Mouse (Mus musculus): ENCODE results near the gene Arhgap10. TPM values are rescaled to one million over a fixed set of nuclear protein-coding genes. Genes with fewer than 3 reads are reported as not detected.
A peak's percentile ranks its signal among the peaks of the same experiment; 100 is the strongest.

The Arhgap10 gene
- total RNA-seq (2012; rRNA removed): 5.2 and 5.9 TPM in 2 replicates
- 2.7 and 3.1 TPM in 2 replicates for total RNA-seq (2014; rRNA removed)
- 3.9 and 4.8 TPM in 2 replicates for polyA plus RNA-seq (2012; ENCODE audit: insufficient read length, low read depth)

DNA sequence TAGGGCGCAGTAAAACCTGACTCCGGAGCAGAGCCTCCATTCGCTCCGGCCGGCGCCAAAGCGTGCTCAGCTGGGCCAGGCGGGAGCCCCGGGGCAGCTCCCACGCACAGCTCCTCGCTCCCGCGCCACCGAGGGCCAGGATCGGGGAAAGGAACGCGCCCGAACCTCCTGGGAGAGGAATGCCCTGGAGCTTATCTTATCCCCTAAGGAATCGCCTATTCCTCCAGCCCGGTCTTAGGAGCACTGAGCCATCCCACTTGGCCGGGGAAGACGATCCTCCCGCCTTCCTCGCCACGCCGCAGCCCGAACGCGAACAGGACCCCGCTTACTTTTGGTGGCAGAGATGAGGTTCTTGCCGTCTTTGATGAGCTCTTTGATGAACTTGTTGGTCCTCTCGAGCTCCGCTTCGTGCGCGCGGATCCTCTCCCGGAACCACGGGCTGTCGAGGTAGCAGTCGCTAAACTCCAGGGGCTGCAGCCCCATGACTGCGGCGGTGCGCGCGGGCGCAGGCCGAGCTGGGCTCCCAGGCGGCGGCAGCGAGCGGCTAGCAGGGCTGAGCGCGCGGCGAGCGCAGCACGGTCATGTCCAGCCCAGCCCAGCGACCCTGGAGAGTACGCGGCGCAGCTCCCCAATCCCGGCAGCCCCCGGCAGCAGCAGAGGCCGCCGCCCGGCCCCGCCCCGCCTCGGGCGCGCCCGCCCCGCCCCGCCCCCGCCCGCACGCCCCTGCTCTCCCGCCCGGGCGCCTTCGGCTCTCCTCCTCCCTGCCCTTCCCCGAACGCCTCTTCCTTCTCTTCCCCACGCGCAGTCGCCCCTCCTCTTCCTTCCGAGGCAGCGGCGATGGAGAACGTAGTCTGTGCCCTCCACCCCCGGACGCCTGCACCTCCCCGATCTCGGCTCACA, at the start of gene Arhgap10:
Gene Arhgap10, minus strand, starts transcription at position 653 of the 900 bp plus-strand sequence.
- no peak within 1 kb of the TSS for H3K27ac ChIP-seq (ENCODE audit: insufficient read depth, low read depth)
- dilution Hi-C loops (cut with MboI; ENCODE audit: extremely low pct_ligation_motif_present, extremely low pct_unique_long_range_greater_than_20kb, low sequenced_read_pairs): no loop called here

GRCm38 (mm10) chr8:77561441-77561840, 43.7 kb upstream of the Arhgap10 start:
- in situ Hi-C loops (cut with MboI; ENCODE audit: low pct_ligation_motif_present, low pct_unique_long_range_greater_than_20kb, low sequenced_read_pairs): no loop called here
- peaks cover 49 to 78% of the 10 kb centered on the region in 2 experiments for H3K36me3 ChIP-seq (replicated peaks in 1 of 2; ENCODE audit: control insufficient read depth in 1 of 2, insufficient read depth in 1 of 2, low read length in 1 of 2)

More for the DNA sequence above, at the start of gene Arhgap10:
- Histone ChIP-seq H3K79me2 (replicated peaks; ENCODE audit: control insufficient read depth, extremely low read depth, insufficient read depth, poor library complexity, severe bottlenecking) (peaks cover 3% of the 10 kb centered on the region), H3K36me3 (replicated peaks in 1 of 2; ENCODE audit: control insufficient read depth in 1 of 2, insufficient read depth in 1 of 2, low read length in 1 of 2) (peaks cover 0 to 13% of the 10 kb centered on the region in 2 experiments), H3K4me3 (replicated peaks in 1 of 3; ENCODE audit: low read depth in 2 of 3, low read length in 2 of 3, poor library complexity in 1 of 3) (peak within 1 kb of the TSS; percentile 50 to 87 (median 69)), H3K4me1 (ENCODE audit: control insufficient read depth in 1 of 2, insufficient read depth in 2 of 2) (peaks cover 0 to 17% of the 10 kb centered on the region in 2 experiments; a peak in 2 of 4 replicates), H3K9me3 (replicated peaks; ENCODE audit: low read length) (no peaks in the 10 kb centered on the region), H3K27me3 (replicated peaks) (peaks cover 12% of the 10 kb centered on the region), H3K9ac (ENCODE audit: insufficient read depth, low read depth) (peak within 1 kb of the TSS; percentile 76), H3K4me2 (ENCODE audit: insufficient read depth, low read depth, poor library complexity, severe bottlenecking) (peak within 1 kb of the TSS; percentile 68)
- no peak for TF ChIP-seq USF2 (conservative IDR thresholded peaks at IDR 0.05; ENCODE audit: low read depth, low read length)
- 0 out of 2 replicates have a peak, but pooled peaks have one; percentile 24 for TF ChIP-seq ELF1 (IDR thresholded peaks at IDR 0.05; ENCODE audit: low read depth, low read length)
- TF ChIP-seq NRF1 (IDR thresholded peaks at IDR 0.05; ENCODE audit: low read depth, low read length): peak; percentile 50
- TF ChIP-seq POLR2A (IDR thresholded peaks at IDR 0.05; ENCODE audit: low read depth, low read length): peak; percentile 76; the same call in 1 of the 2 replicates
- TF ChIP-seq RCOR1 (conservative IDR thresholded peaks at IDR 0.05; ENCODE audit: low read depth, low read length): no peak
- no peak for TF ChIP-seq ZKSCAN1 (IDR thresholded peaks at IDR 0.05; ENCODE audit: borderline replicate concordance, low read depth, low read length)
- TF ChIP-seq CHD1 (IDR thresholded peaks at IDR 0.05; ENCODE audit: low read depth, low read length): no peak
- TF ChIP-seq NELFE (IDR thresholded peaks at IDR 0.05; ENCODE audit: low read depth, low read length): peak; percentile 39; the same call in 1 of the 2 replicates
- TF ChIP-seq MYC (IDR thresholded peaks at IDR 0.05; ENCODE audit: low read depth, low read length): no peak
- peak; percentile 13; the same call in 1 of the 2 replicates for TF ChIP-seq MAZ (IDR thresholded peaks at IDR 0.05; ENCODE audit: low read depth, low read length)
- peak; percentile 71; the same call in 1 of the 2 replicates for TF ChIP-seq UBTF (IDR thresholded peaks at IDR 0.05; ENCODE audit: low read depth, low read length)
- TF ChIP-seq POLR2AphosphoS2 (IDR thresholded peaks at IDR 0.05; ENCODE audit: low read depth, low read length): no peak
- TF ChIP-seq ZMIZ1 (IDR thresholded peaks at IDR 0.05; ENCODE audit: low read depth, low read length): peak; percentile 72
- peak; percentile 12 for TF ChIP-seq TCF12 (IDR thresholded peaks at IDR 0.05; ENCODE audit: low read depth, low read length)
- DNase-seq (ENCODE audit: extremely low read depth): peak; percentile 68
- in situ Hi-C loops (cut with MboI; ENCODE audit: low pct_ligation_motif_present, low pct_unique_long_range_greater_than_20kb, low sequenced_read_pairs): no loop called here

More at GRCm38 (mm10) chr8:77561441-77561840, 43.7 kb upstream of the Arhgap10 start:
- no peaks in the 10 kb centered on the region for H3K9me3 ChIP-seq (replicated peaks; ENCODE audit: low read length)
- no peak overlapping the region for H3K27ac ChIP-seq (ENCODE audit: insufficient read depth, low read depth)
- no peak overlapping the region for H3K4me2 ChIP-seq (ENCODE audit: insufficient read depth, low read depth, poor library complexity, severe bottlenecking)
- H3K4me3 ChIP-seq (replicated peaks in 1 of 3; ENCODE audit: low read depth in 2 of 3, low read length in 2 of 3, poor library complexity in 1 of 3): no peak overlapping the region
- dilution Hi-C loops (cut with MboI; ENCODE audit: extremely low pct_ligation_motif_present, extremely low pct_unique_long_range_greater_than_20kb, low sequenced_read_pairs): no loop called here
- H3K9ac ChIP-seq (ENCODE audit: insufficient read depth, low read depth): no peak overlapping the region
- no peaks in the 10 kb centered on the region for H3K79me2 ChIP-seq (replicated peaks; ENCODE audit: control insufficient read depth, extremely low read depth, insufficient read depth, poor library complexity, severe bottlenecking)
- peaks cover 0 to 7% of the 10 kb centered on the region in 2 experiments; a peak in 2 of 4 replicates for H3K4me1 ChIP-seq (ENCODE audit: control insufficient read depth in 1 of 2, insufficient read depth in 2 of 2)
- no peaks in the 10 kb centered on the region for H3K27me3 ChIP-seq (replicated peaks)
- DNase-seq (ENCODE audit: extremely low read depth): no peak
- TF ChIP-seq MAX (IDR thresholded peaks at IDR 0.05; ENCODE audit: low read length) (no peak), NELFE (IDR thresholded peaks at IDR 0.05; ENCODE audit: low read depth, low read length) (no peak), E2F4 (IDR thresholded peaks at IDR 0.05; ENCODE audit: insufficient replicate concordance, low read depth, low read length) (no peak), GABPA (IDR thresholded peaks at IDR 0.05; ENCODE audit: insufficient replicate concordance, low read depth, low read length) (no peak), MAFK (IDR thresholded peaks at IDR 0.05; ENCODE audit: insufficient replicate concordance, low read length) (no peak), POLR2A (IDR thresholded peaks at IDR 0.05; ENCODE audit: low read depth, low read length) (no peak), TBP (conservative IDR thresholded peaks at IDR 0.05; ENCODE audit: low read depth, low read length) (no peak), CTCF (conservative IDR thresholded peaks at IDR 0.05 in 1 of 2, IDR thresholded peaks at IDR 0.05 in 1 of 2; ENCODE audit: low read depth in 2 of 2, low read length in 2 of 2) (no peak), SMC3 (IDR thresholded peaks at IDR 0.05; ENCODE audit: low read depth, low read length) (no peak), ZMIZ1 (IDR thresholded peaks at IDR 0.05; ENCODE audit: low read depth, low read length) (no peak), KAT2A (IDR thresholded peaks at IDR 0.05; ENCODE audit: insufficient replicate concordance, low read length) (no peak)

Measured in CH12.LX (cell line).